Mouse (Mus musculus) layer of hippocampus, adult 11-12 months (tissue): ENCODE data around the gene Gprc5b.

Source experiments
- DNase-seq: peaks from one replicate; pipeline ENCODE4 v3.0.0; 2022; ENCODE audit warnings: low spot score

Gene Gprc5b

GRCm38 (mm10) chr7:118995007-118995406, at the start of gene Gprc5b:
TSS of gene Gprc5b (minus strand) at chr7:118995211.
- DNase-seq, result peak; percentile 83

GRCm38 (mm10) chr7:119041502-119041901, 46.5 kb upstream of the Gprc5b start:
- DNase-seq, result no peak

- DNase-seq, result no peak
Measured at GRCm38 (mm10) chr7:119037581-119037980, 42.6 kb upstream of the Gprc5b start.

GRCm38 (mm10) chr7:119034243-119034961, 39.4 kb upstream of the Gprc5b start:
- no peak for DNase-seq

GRCm38 (mm10) chr7:119023394-119023921, 28.4 kb upstream of the Gprc5b start:
- peak; percentile 69 for DNase-seq

- DNase-seq, result no peak
Measured at GRCm38 (mm10) chr7:119022238-119023156, 27.5 kb upstream of the Gprc5b start.

- DNase-seq, result peak; percentile 45
Measured at GRCm38 (mm10) chr7:119019537-119019936, 24.5 kb upstream of the Gprc5b start.

GRCm38 (mm10) chr7:119015736-119016135, 20.7 kb upstream of the Gprc5b start:
- DNase-seq, result peak; percentile 19

GRCm38 (mm10) chr7:119010854-119011529, 16.0 kb upstream of the Gprc5b start:
- peak; percentile 87 for DNase-seq

- DNase-seq, result no peak
Measured at GRCm38 (mm10) chr7:119002501-119002900, 7.5 kb upstream of the Gprc5b start.

- no peak for DNase-seq
Measured at GRCm38 (mm10) chr7:119001965-119002364, 7.0 kb upstream of the Gprc5b start.

GRCm38 (mm10) chr7:118999857-119000256, 4.8 kb upstream of the Gprc5b start:
- DNase-seq, result no peak

GRCm38 (mm10) chr7:118996137-118996837, 1.3 kb upstream of the Gprc5b start:
- peak; percentile 92 for DNase-seq

- no peak for DNase-seq
Measured at GRCm38 (mm10) chr7:118995671-118996070, 660 bp upstream of the Gprc5b start.

GRCm38 (mm10) chr7:118994231-118994842, 674 bp downstream of the Gprc5b start:
- DNase-seq, result no peak

GRCm38 (mm10) chr7:118993597-118994230, 1.3 kb downstream of the Gprc5b start:
- DNase-seq, result no peak

GRCm38 (mm10) chr7:118992623-118993405, 2.2 kb downstream of the Gprc5b start:
- no peak for DNase-seq

GRCm38 (mm10) chr7:118992080-118992560, 2.9 kb downstream of the Gprc5b start:
- DNase-seq, result no peak

GRCm38 (mm10) chr7:118991341-118991884, 3.6 kb downstream of the Gprc5b start:
- no peak for DNase-seq
